Mouse (Mus musculus): ENCODE measurements at regions not wholly inside any gene's neighbourhood (a gene's known extent, or its start where the extent isn't known, plus 50 kb on each side); places are given as distances from the start of the nearest gene placed in this dataset.

DNA sequence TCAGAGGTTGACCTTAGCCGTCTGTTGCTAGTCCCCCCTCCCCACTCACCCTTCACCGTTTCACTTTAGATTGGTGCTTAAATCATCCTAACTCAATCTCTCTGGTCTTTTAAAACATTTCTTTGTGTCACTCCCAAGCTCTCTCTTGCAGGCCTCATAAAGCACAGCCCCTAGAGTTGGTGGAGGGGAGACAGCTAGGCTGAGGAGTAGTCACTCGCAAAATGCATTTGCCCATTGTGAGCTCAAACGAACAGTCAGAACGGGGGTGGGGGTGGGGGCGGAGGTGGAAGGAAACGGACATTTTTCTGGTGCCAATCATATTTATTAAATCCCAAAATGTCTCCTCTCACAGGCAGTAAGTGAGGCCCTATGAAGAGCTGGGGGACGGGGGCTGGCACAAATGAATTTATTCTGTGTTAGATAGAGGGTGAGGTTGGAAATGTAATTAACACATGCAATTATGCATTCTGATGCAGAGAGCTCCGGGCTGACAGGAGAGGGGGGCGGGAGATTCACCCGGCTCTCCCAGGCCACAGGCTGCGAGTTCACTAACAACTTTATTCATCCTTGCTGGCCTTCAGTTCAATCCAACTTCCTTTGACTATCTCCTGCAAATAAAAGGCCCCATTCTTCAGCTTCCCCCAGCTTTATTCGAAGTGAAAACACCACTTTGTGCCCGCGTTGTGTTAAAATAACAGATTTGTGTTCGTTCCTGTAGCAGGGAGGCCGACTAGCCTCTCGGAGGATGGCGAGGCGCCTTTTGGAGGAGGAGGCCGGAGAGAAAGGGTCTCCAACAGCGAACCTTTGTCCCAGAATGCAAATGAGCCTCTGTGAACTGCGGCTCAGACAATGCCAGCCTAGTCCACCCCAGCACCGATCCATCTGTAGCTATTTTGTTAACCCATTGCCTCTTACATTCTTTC is 223.7 kb upstream of the Irx5 start:
- TF ChIP-seq POLR2A (IDR thresholded peaks at IDR 0.05; ENCODE audit: insufficient read depth, low read depth, low read length) (no peak), CTCF (IDR thresholded peaks at IDR 0.05) (no peak), EP300 (IDR thresholded peaks at IDR 0.05; ENCODE audit: insufficient read depth, low read depth, low read length) (no peak)
